Comparison of ENCODE assay signal across 8 mouse cellular contexts in genomic region chr8:10043842-10044510, GRCm38 (mm10). TPM values are rescaled to one million over a fixed set of nuclear protein-coding genes. Genes with fewer than 3 reads are reported as not detected.
DNase-seq lines count a peak whose midpoint lies in the region; ATAC-seq lines count a peak whose summit lies in the region.

No protein-coding gene starts in this region.

- 0 out of 2 replicates have a peak, but pooled peaks have one; percentile 29 for ATAC-seq in cerebellum, adult (ENCODE audit: insufficient number of reproducible peaks, low FRiP score, low TSS enrichment)

- intact Hi-C loops in gastrocnemius, postnatal 14 days (cut with DNase I; ENCODE audit: low total_unique reads) = no loop called here

- DNase-seq in cerebellum, adult 11-12 months = no peak
- DNase-seq in ovary, postnatal 14 days (ENCODE audit: low spot score) = peak; percentile 26
- no peak for DNase-seq in ovary, postnatal 10 days (ENCODE audit: low spot score)
- peak; percentile 14 for DNase-seq in embryo, embryonic 11.5 days (ENCODE audit: low read depth, low spot score)
- peak; percentile 50 for DNase-seq in layer of hippocampus, adult 9-10 months (ENCODE audit: low spot score)
- DNase-seq in neural tube, embryonic 10.5 days (ENCODE audit: extremely low spot score, low spot score) = peak; percentile 21
- no peak for DNase-seq in gastrocnemius, postnatal 14 days

RNA-seq across cellular contexts. Expression of gene Tnfsf13b, which starts 37.7 kb away (rescaled TPM):
- total RNA-seq in gastrocnemius, postnatal 14 days (2021) = under 1 TPM; 0.60 to 0.74 TPM

Comparison
In these comparisons a context has a peak if more than half of its experiments do, and no peak if none do; other contexts are left out.
1. DNase-seq: peak in ovary, postnatal 14 days (single experiment), embryo, embryonic 11.5 days (single experiment), layer of hippocampus, adult 9-10 months (single experiment) and neural tube, embryonic 10.5 days (single experiment); none in cerebellum, adult 11-12 months (single experiment), ovary, postnatal 10 days (single experiment) and gastrocnemius, postnatal 14 days (single experiment).